Mouse (Mus musculus) limb, embryonic 14.5 days (tissue): ENCODE measurements around the gene Dennd1b. TPM values are rescaled to one million over a fixed set of nuclear protein-coding genes. Genes with fewer than 3 reads are reported as not detected.

Experiments
- ATAC-seq: fragments of 200-750 bp; cut with Nextera tagmentation; 2 replicates; pipeline ENCODE4 v1.8.0; 2017; ENCODE audit warnings: low read depth, moderate number of reproducible peaks, moderate TSS enrichment; ENCODE audit not compliant: low FRiP score
- DNase-seq: peaks from one replicate; pipeline ENCODE4 v3.0.0-alpha.2; 2015; ENCODE audit warnings: low spot score
- H3K27ac ChIP-seq: fragments of 300-500 bp; sonication (generic); replicated peaks from 2 replicates; pipeline ENCODE4 v1.5.1; 2014; ENCODE audit warnings: low read depth, mild to moderate bottlenecking, low read length, moderate library complexity, mixed read lengths
- H3K27me3 ChIP-seq: fragments of 300-500 bp; sonication (generic); 2 replicates; pipeline ENCODE4 v1.6.1; 2014; ENCODE audit warnings: low read length, mixed read lengths; ENCODE audit not compliant: control insufficient read depth, insufficient read depth
- H3K36me3 ChIP-seq: fragments of 300-500 bp; sonication (generic); 2 replicates; pipeline ENCODE4 v1.6.1; 2014; ENCODE audit warnings: mild to moderate bottlenecking, low read length, moderate library complexity, mixed read lengths; ENCODE audit not compliant: control insufficient read depth, insufficient read depth
- H3K4me1 ChIP-seq: fragments of 300-500 bp; sonication (generic); 2 replicates; pipeline ENCODE4 v1.6.1; 2014; ENCODE audit warnings: antibody characterized with exemption, low read length, mixed read lengths; ENCODE audit not compliant: control insufficient read depth, insufficient read depth
- H3K4me2 ChIP-seq: fragments of 300-500 bp; sonication (generic); replicated peaks from 2 replicates; pipeline ENCODE4 v1.6.1; 2014; ENCODE audit warnings: low read depth, mild to moderate bottlenecking, low read length, moderate library complexity; ENCODE audit not compliant: severe bottlenecking
- H3K4me3 ChIP-seq: fragments of 300-500 bp; sonication (generic); replicated peaks from 2 replicates; pipeline ENCODE4 v1.5.1; 2014; ENCODE audit warnings: low read length
- H3K9ac ChIP-seq: fragments of 300-500 bp; sonication (generic); 2 replicates; pipeline ENCODE4 v1.6.1; 2014; ENCODE audit warnings: mild to moderate bottlenecking, low read depth, low read length, moderate library complexity; ENCODE audit not compliant: severe bottlenecking
- H3K9me3 ChIP-seq: fragments of 300-500 bp; sonication (generic); 2 replicates; pipeline ENCODE4 v1.6.1; 2016; ENCODE audit warnings: low read length; ENCODE audit not compliant: control insufficient read depth
- POLR2A ChIP-seq: fragments of 200-500 bp; IDR thresholded peaks from 2 replicates; pipeline ENCODE4 v1.8.0; 2012; ENCODE audit warnings: inconsistent platforms, mild to moderate bottlenecking, moderate library complexity, borderline replicate concordance; ENCODE audit not compliant: insufficient read depth, insufficient read length; ENCODE audit errors: extremely low read depth
- WGBS: fragments of 180-500 bp; shearing (Covaris S2); extraction: QIAGEN DNeasy Blood & Tissue Kit; methylation state at CpG from one replicate; pipeline ENCODE4 v1.1.7; 2014; 5-methylcytosine and 5-hydroxymethylcytosine counted together
- polyA plus RNA-seq, 2 experiments: library from polyadenylated mRNA; depleted of rRNA in 1 of 2; stranded (reverse) in 1 of 2; unstranded in 1 of 2; fragments of >200 nt; fragmentation: Nextera tagmentation in 1 of 2; extraction: Ambion mirVana in 1 of 2; gene quantifications; 2 replicates each; pipeline versions ENCODE4 v1.2.1 to v1.2.3; 2012 to 2014

Dennd1b gene
- polyA plus RNA-seq, 2 experiments = 3.0 to 7.2 TPM

DNA sequence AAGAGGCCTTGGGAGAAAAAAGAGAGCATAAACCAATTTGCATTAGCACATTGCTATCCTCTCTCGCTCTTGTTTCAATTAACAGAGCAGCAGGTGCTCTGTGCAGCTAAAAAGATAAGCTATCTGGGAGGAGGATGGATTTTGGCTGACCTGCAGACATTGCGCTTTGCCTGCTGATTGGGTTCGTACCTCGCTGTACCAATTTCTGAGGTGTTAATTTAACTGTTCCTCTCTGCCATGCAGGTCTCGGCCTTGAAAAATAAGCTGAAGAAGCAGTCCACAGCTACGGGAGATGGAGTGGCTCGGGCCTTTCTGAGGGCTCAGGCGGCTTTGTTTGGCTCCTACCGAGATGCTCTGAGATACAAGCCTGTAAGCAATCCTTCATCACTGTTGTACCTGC, 138.5 kb downstream of the Dennd1b start:
- DNase-seq (no peak), ATAC-seq (no peak)
- no peak overlapping the region for H3K4me3 ChIP-seq
- no peak for TF ChIP-seq POLR2A
- H3K27me3 ChIP-seq = no peaks in the 10 kb centered on the region
- no peak overlapping the region for H3K4me2 ChIP-seq
- H3K27ac ChIP-seq = no peak overlapping the region
- H3K36me3 ChIP-seq = 0 out of 2 replicates have a peak, but pooled peaks cover 14% of the 10 kb centered on the region
- no peaks in the 10 kb centered on the region for H3K4me1 ChIP-seq
- WGBS = 80% methylated on average over 9 of the region's 9 CpGs
- no peaks in the 10 kb centered on the region for H3K9me3 ChIP-seq
- no peak overlapping the region for H3K9ac ChIP-seq

DNA sequence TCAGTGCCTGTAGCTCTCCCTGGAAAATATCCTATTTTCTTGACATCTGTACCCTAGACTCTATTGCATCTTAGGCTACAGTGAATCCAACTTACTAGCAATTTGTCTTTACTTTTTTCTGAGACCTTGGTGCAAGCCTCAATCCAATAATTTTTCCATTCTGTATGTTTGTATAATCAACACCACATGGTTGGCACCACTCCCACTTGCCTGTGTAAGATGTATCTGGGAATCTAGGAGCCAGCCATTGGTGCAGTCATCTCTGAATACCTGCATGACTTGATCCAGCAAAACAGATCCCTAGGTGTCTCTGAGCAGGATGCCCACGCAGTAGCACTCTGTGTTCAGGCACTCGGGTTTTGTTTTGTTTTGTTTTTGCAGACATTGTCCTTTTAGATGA, 145.0 kb downstream of the Dennd1b start:
- 0 out of 2 replicates have a peak, but pooled peaks cover 4% of the 10 kb centered on the region for H3K4me1 ChIP-seq
- H3K4me2 ChIP-seq = no peak overlapping the region
- DNase-seq (peak; percentile 16), ATAC-seq (no peak)
- no peak for TF ChIP-seq POLR2A
- peaks cover 16% of the 10 kb centered on the region; the same call in 1 of the 2 replicates for H3K36me3 ChIP-seq
- no peak overlapping the region for H3K9ac ChIP-seq
- H3K4me3 ChIP-seq = no peak overlapping the region
- no peaks in the 10 kb centered on the region for H3K27me3 ChIP-seq
- 80% methylated on average over 2 of the region's 2 CpGs for WGBS
- H3K9me3 ChIP-seq = no peaks in the 10 kb centered on the region
- H3K27ac ChIP-seq = no peak overlapping the region

DNA sequence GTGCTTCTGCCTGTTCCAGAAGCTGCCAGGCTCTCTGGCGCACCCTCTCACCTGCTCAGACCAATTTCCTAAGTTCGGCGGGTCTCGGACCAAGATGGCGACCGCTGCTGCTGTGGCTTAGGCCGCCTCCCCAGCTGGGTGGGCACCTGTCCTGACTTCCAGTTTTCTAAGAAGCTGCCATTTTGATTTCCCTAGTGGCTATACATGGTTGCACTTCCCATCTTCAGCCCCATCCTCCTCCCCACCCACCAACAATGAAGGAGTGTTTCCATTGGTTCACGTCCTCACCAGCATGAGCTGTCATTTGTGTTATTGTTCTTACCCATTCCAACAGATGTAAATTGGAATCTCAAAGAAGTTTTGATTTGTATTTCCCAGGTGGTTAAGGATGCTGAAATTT, 159.4 kb downstream of the Dennd1b start:
- ATAC-seq (no peak), DNase-seq (no peak)
- no peak for TF ChIP-seq POLR2A
- H3K4me3 ChIP-seq = no peak overlapping the region
- H3K4me1 ChIP-seq = no peaks in the 10 kb centered on the region
- H3K9me3 ChIP-seq = no peaks in the 10 kb centered on the region
- no peak overlapping the region for H3K27ac ChIP-seq
- H3K36me3 ChIP-seq = no peaks in the 10 kb centered on the region
- no peak overlapping the region for H3K4me2 ChIP-seq
- H3K27me3 ChIP-seq = no peaks in the 10 kb centered on the region
- H3K9ac ChIP-seq = no peak overlapping the region
- 95% methylated on average over 7 of the region's 8 CpGs for WGBS

DNA sequence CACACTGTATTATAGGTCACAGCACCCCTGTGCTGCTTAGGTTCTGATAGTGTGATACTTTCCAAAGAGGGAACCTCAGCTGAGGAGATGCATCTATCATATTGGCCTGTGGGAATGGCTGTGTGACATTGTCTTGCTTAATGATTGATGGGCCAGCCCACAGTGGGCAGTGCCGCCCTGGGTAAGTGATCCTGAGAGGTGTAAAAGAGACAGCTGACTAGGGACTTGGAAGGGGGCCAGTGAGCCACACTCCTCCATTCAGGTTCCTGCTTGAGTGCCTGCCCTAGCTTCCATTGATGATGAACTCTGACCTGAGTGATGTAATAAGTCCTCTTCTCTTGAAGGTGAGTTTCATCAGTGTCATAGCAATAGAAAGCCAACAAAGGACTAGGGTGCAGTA, 176.4 kb downstream of the Dennd1b start:
- Histone ChIP-seq H3K9me3 (no peaks in the 10 kb centered on the region), H3K9ac (no peak overlapping the region), H3K4me2 (no peak overlapping the region), H3K36me3 (no peaks in the 10 kb centered on the region; the same call in 1 of the 2 replicates), H3K4me1 (no peaks in the 10 kb centered on the region), H3K27me3 (no peaks in the 10 kb centered on the region), H3K4me3 (no peak overlapping the region), H3K27ac (no peak overlapping the region)
- no peak for TF ChIP-seq POLR2A
- WGBS = 71% methylated on average over 1 of the region's 1 CpGs
- ATAC-seq (no peak), DNase-seq (no peak)

DNA sequence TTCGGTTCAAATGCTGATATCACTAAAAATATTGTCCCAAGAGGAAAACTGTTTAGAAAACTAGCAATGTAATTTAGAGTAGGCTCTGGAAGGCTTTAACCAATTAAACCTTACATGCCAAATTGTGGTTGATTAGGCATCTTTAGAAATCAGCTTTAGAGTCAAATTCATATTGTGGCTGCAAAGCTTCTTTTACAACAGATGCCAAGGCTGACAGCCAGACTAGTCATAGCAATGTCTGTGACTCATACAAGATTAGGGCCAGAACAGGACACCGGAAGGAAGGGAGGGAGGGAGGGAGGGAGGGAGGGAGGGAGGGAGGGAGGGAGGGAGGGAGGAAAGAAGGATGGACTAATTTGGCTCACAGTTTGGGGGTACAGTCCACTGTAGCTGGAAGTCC, 182.3 kb downstream of the Dennd1b start:
- WGBS = 90% methylated on average over 1 of the region's 2 CpGs
- H3K36me3 ChIP-seq = no peaks in the 10 kb centered on the region; the same call in 1 of the 2 replicates
- no peak for DNase-seq
- no peak for TF ChIP-seq POLR2A
- H3K4me2 ChIP-seq = no peak overlapping the region
- H3K9ac ChIP-seq = no peak overlapping the region
- ATAC-seq = no peak
- H3K27me3 ChIP-seq = no peaks in the 10 kb centered on the region
- H3K9me3 ChIP-seq = no peaks in the 10 kb centered on the region
- no peaks in the 10 kb centered on the region for H3K4me1 ChIP-seq
- no peak overlapping the region for H3K27ac ChIP-seq
- no peak overlapping the region for H3K4me3 ChIP-seq

DNA sequence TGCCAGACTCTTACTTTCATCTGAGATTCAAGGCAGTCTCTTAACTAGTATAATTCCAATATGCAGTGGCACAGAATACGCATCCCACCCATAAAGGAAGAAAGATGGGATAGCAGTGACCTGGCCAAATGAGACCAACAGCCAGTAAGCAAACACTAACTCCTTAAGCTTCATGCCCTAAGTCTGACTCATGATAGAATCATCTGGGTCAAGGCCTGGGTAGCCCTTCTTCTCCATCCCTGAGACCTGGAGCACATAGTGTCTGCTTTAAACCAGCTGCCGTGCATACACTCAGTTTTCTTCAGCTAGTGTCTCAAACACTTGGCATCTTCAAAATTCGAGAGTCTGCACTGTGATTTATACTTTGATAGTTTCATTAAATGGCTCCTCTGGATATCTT, 183.1 kb downstream of the Dennd1b start:
- H3K4me1 ChIP-seq = no peaks in the 10 kb centered on the region
- H3K36me3 ChIP-seq = no peaks in the 10 kb centered on the region; the same call in 1 of the 2 replicates
- WGBS = 88% methylated on average over 3 of the region's 3 CpGs
- no peak overlapping the region for H3K27ac ChIP-seq
- DNase-seq = no peak
- no peak overlapping the region for H3K9ac ChIP-seq
- no peak for ATAC-seq
- H3K27me3 ChIP-seq = no peaks in the 10 kb centered on the region
- H3K9me3 ChIP-seq = no peaks in the 10 kb centered on the region
- no peak overlapping the region for H3K4me3 ChIP-seq
- no peak for TF ChIP-seq POLR2A
- H3K4me2 ChIP-seq = no peak overlapping the region
